In genomic region chr9:53673571-53673970, GRCm38 (mm10) we compare ENCODE assay signal across 8 mouse cellular contexts. TPM values are rescaled to one million over a fixed set of nuclear protein-coding genes. Genes with fewer than 3 reads are reported as not detected.
DNase-seq lines count a peak whose midpoint lies in the region; ATAC-seq lines count a peak whose summit lies in the region.

No protein-coding gene starts in this region.

- no peak overlapping the region for H3K9ac ChIP-seq in neural tube, embryonic 15.5 days (replicated peaks)
- no peak overlapping the region for H3K9ac ChIP-seq in neural tube, embryonic 11.5 days (ENCODE audit: low read length)

- no peaks in the 10 kb centered on the region for H3K4me1 ChIP-seq in neural tube, embryonic 15.5 days
- peaks cover 5% of the 10 kb centered on the region; the same call in 1 of the 2 replicates for H3K4me1 ChIP-seq in limb, embryonic 10.5 days
- H3K4me1 ChIP-seq in neural tube, embryonic 11.5 days (ENCODE audit: control insufficient read depth, insufficient read depth, low read length) = no peaks in the 10 kb centered on the region

- ATAC-seq in neural tube, embryonic 15.5 days (ENCODE audit: low FRiP score) = no peak
- ATAC-seq in erythroid progenitor cell, adult 5-6 weeks (replicated peaks; ENCODE audit: low FRiP score, poor library complexity, severe bottlenecking) = peak; percentile 84
- ATAC-seq in inflammation-experienced regulatory T-cells, adult 6 months = peak; percentile 98
- no peak for ATAC-seq in neural tube, embryonic 11.5 days (ENCODE audit: insufficient read depth, low FRiP score, low TSS enrichment)

- no peak overlapping the region for H3K4me2 ChIP-seq in neural tube, embryonic 15.5 days
- no peak overlapping the region for H3K4me2 ChIP-seq in neural tube, embryonic 11.5 days (ENCODE audit: low read depth)

- no peak overlapping the region for H3K27ac ChIP-seq in neural tube, embryonic 15.5 days (replicated peaks)
- no peak overlapping the region for H3K27ac ChIP-seq in limb, embryonic 10.5 days
- H3K27ac ChIP-seq in neural tube, embryonic 11.5 days (ENCODE audit: low read depth, low read length) = no peak overlapping the region

- H3K4me3 ChIP-seq in neural tube, embryonic 15.5 days (replicated peaks) = no peak overlapping the region
- no peak overlapping the region for H3K4me3 ChIP-seq in limb, embryonic 10.5 days
- H3K4me3 ChIP-seq in neural tube, embryonic 11.5 days (ENCODE audit: low read depth, low read length) = no peak overlapping the region

- DNase-seq in neural tube, embryonic 10.5 days (ENCODE audit: extremely low spot score, low spot score) = peak; percentile 32
- DNase-seq in brain, adult 2 months (ENCODE audit: low read depth, low spot score) = peak; percentile 94
- DNase-seq in limb, embryonic 10.5 days (ENCODE audit: low spot score) = peak; percentile 45
- peak; percentile 62 for DNase-seq in neural tube, embryonic 11.5 days (ENCODE audit: low spot score)
- peak; percentile 31 for DNase-seq in testis, postnatal 14 days (ENCODE audit: low spot score)

- H3K27me3 ChIP-seq in neural tube, embryonic 15.5 days (replicated peaks) = no peaks in the 10 kb centered on the region
- no peaks in the 10 kb centered on the region for H3K27me3 ChIP-seq in limb, embryonic 10.5 days (ENCODE audit: low read depth, poor library complexity, severe bottlenecking)
- H3K27me3 ChIP-seq in neural tube, embryonic 11.5 days (ENCODE audit: control insufficient read depth, insufficient read depth, low read length) = no peaks in the 10 kb centered on the region

- H3K36me3 ChIP-seq in neural tube, embryonic 15.5 days = no peaks in the 10 kb centered on the region
- H3K36me3 ChIP-seq in limb, embryonic 10.5 days = no peaks in the 10 kb centered on the region
- no peaks in the 10 kb centered on the region for H3K36me3 ChIP-seq in neural tube, embryonic 11.5 days (ENCODE audit: control insufficient read depth, insufficient read depth, low read length)

- no peaks in the 10 kb centered on the region for H3K9me3 ChIP-seq in neural tube, embryonic 15.5 days (replicated peaks)
- H3K9me3 ChIP-seq in limb, embryonic 10.5 days (replicated peaks) = no peaks in the 10 kb centered on the region
- no peaks in the 10 kb centered on the region for H3K9me3 ChIP-seq in neural tube, embryonic 11.5 days (ENCODE audit: control insufficient read depth, low read length)

- WGBS in neural tube, embryonic 15.5 days = 19% methylated on average over 3 of the region's 3 CpGs
- 15% methylated on average over 3 of the region's 3 CpGs for WGBS in limb, embryonic 10.5 days
- WGBS in neural tube, embryonic 11.5 days = 20% methylated on average over 3 of the region's 3 CpGs

RNA-seq across cellular contexts. Expression of gene Cul5, which starts 3.8 kb away (rescaled TPM):
- 39.9 and 40.7 TPM in 2 replicates for polyA plus RNA-seq in neural tube, embryonic 15.5 days (2015; fragmentation: Nextera tagmentation; extraction: Ambion mirVana)
- total RNA-seq in erythroid progenitor cell, adult 5-6 weeks (2015; ENCODE audit: low replicate concordance) = 16.2 and 17.2 TPM in 2 replicates
- 15.0 and 26.5 TPM in 2 replicates for total RNA-seq in erythroid progenitor cell, adult 5-6 weeks (2017; ENCODE audit: low replicate concordance)
- polyA plus RNA-seq in inflammation-experienced regulatory T-cells, adult 6 months (2017; shearing (Covaris generic)) = 10 to 100 TPM; 29.1 to 34.6 (median 34.4) TPM
- 37.0 and 41.7 TPM in 2 replicates for polyA plus RNA-seq in limb, embryonic 10.5 days (2016; fragmentation: Nextera tagmentation; extraction: Ambion mirVana)
- 46.3 and 49.1 TPM in 2 replicates for polyA plus RNA-seq in neural tube, embryonic 11.5 days (2014; fragmentation: Nextera tagmentation; extraction: Ambion mirVana)

RNA-seq across cellular contexts. Expression of gene Rab39, which starts 32.5 kb away (rescaled TPM):
- polyA plus RNA-seq in neural tube, embryonic 15.5 days (2015; fragmentation: Nextera tagmentation; extraction: Ambion mirVana) = 3.6 and 3.9 TPM in 2 replicates
- total RNA-seq in erythroid progenitor cell, adult 5-6 weeks (2015; ENCODE audit: low replicate concordance) = 2.5 TPM in 1 of 2 replicates, not detected in the other
- total RNA-seq in erythroid progenitor cell, adult 5-6 weeks (2017; ENCODE audit: low replicate concordance) = 0.64 TPM in 1 of 2 replicates, not detected in the other
- not detected for polyA plus RNA-seq in inflammation-experienced regulatory T-cells, adult 6 months (2017; shearing (Covaris generic))
- polyA plus RNA-seq in limb, embryonic 10.5 days (2016; fragmentation: Nextera tagmentation; extraction: Ambion mirVana) = 0.53 and 1.0 TPM in 2 replicates
- polyA plus RNA-seq in neural tube, embryonic 11.5 days (2014; fragmentation: Nextera tagmentation; extraction: Ambion mirVana) = 5.1 and 6.0 TPM in 2 replicates

Comparison
In these comparisons a context has a peak if more than half of its experiments do, and no peak if none do; other contexts are left out.
1. DNase-seq: peak in every context shown above with its lines; median percentile 94 in brain, adult 2 months; 62 in neural tube, embryonic 11.5 days; 45 in limb, embryonic 10.5 days; 32 in neural tube, embryonic 10.5 days; 31 in testis, postnatal 14 days.
2. ATAC-seq: peak in erythroid progenitor cell, adult 5-6 weeks (single experiment) and inflammation-experienced regulatory T-cells, adult 6 months (single experiment); none in neural tube, embryonic 15.5 days (single experiment) and neural tube, embryonic 11.5 days (single experiment).